Mouse (Mus musculus): ENCODE results near the gene Thsd4. TPM values are rescaled to one million over a fixed set of nuclear protein-coding genes. Genes with fewer than 3 reads are reported as not detected.
A peak's percentile ranks its signal among the peaks of the same experiment; 100 is the strongest.

The Thsd4 gene
- polyA plus RNA-seq, 1 experiment from 2014 or later: 8.2 TPM

- H3K27ac ChIP-seq (ENCODE audit: low read length): no peak overlapping the region
- H3K9me3 ChIP-seq (replicated peaks; ENCODE audit: control insufficient read depth, low read length): peaks cover 2% of the 10 kb centered on the region; the same call in 1 of the 2 replicates
- H3K4me1 ChIP-seq (ENCODE audit: control insufficient read depth, insufficient read depth, low read length): no peaks in the 10 kb centered on the region
- no peak for ATAC-seq (replicated peaks; ENCODE audit: extremely low read depth, insufficient read depth, low FRiP score)
- H3K9ac ChIP-seq (ENCODE audit: low read length): no peak overlapping the region
- WGBS: 78% methylated on average over 3 of the region's 3 CpGs
- no peaks in the 10 kb centered on the region for H3K27me3 ChIP-seq (ENCODE audit: control insufficient read depth, insufficient read depth, low read length)
- H3K4me3 ChIP-seq (ENCODE audit: low read length): no peak overlapping the region
- no peaks in the 10 kb centered on the region for H3K36me3 ChIP-seq (ENCODE audit: control insufficient read depth, insufficient read depth)
- H3K4me2 ChIP-seq (ENCODE audit: low read depth, low read length): no peak overlapping the region
Measured at GRCm38 (mm10) chr9:60001444-60001843, 520.4 kb downstream of the Thsd4 start.

DNA sequence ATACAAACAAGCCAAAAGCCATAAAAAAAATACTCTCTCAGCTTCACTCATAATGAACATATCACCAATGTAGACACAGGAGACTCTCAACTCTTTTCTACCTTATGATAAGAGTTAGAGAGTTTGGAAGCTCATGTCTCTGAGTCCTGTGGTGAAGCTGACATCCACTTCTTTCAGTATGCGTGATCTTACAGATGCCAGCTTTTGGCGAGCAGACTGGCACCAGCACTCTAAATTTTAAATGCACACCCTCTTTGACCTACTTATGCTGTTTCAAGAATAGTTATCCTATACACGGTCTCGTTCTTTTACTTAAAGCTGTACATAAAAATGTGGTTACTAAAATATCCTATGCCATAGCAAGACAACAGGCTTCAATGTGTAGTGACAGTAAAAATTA, 524.1 kb downstream of the Thsd4 start:
- no peak overlapping the region for H3K4me3 ChIP-seq (ENCODE audit: low read length)
- no peaks in the 10 kb centered on the region for H3K9me3 ChIP-seq (replicated peaks; ENCODE audit: control insufficient read depth, low read length)
- no peak overlapping the region for H3K9ac ChIP-seq (ENCODE audit: low read length)
- no peaks in the 10 kb centered on the region for H3K27me3 ChIP-seq (ENCODE audit: control insufficient read depth, insufficient read depth, low read length)
- H3K4me1 ChIP-seq (ENCODE audit: control insufficient read depth, insufficient read depth, low read length): no peaks in the 10 kb centered on the region
- H3K27ac ChIP-seq (ENCODE audit: low read length): no peak overlapping the region
- WGBS: 76% methylated on average over 4 of the region's 4 CpGs
- no peaks in the 10 kb centered on the region for H3K36me3 ChIP-seq (ENCODE audit: control insufficient read depth, insufficient read depth)
- H3K4me2 ChIP-seq (ENCODE audit: low read depth, low read length): no peak overlapping the region
- ATAC-seq (replicated peaks; ENCODE audit: extremely low read depth, insufficient read depth, low FRiP score): no peak

GRCm38 (mm10) chr9:59991407-59991806, 530.4 kb downstream of the Thsd4 start:
- WGBS: 74% methylated on average over 5 of the region's 5 CpGs
- ATAC-seq (replicated peaks; ENCODE audit: extremely low read depth, insufficient read depth, low FRiP score): no peak
- H3K36me3 ChIP-seq (ENCODE audit: control insufficient read depth, insufficient read depth): no peaks in the 10 kb centered on the region

DNA sequence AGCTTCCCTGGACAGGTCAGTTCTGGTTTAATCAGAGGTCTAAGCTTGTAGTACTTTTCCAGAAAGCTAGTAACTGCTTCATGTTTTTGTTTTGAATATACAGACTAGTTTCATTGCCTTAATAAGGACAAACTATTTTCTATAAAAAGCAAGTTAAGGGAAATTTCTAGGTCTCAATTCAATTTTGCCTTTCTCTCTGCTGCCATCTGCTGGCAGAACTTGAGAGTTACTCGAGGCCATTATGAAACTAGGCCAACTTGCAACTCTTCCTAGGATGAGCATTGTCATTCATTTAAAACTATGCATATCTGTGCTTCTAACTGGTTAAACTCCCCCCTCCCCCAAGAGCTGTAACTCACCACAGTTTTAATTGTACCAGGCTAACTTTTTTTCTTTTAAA, 532.0 kb downstream of the Thsd4 start:
- H3K9ac ChIP-seq (ENCODE audit: low read length): no peak overlapping the region
- no peaks in the 10 kb centered on the region for H3K27me3 ChIP-seq (ENCODE audit: control insufficient read depth, insufficient read depth, low read length)
- H3K27ac ChIP-seq (ENCODE audit: low read length): no peak overlapping the region
- no peaks in the 10 kb centered on the region for H3K4me1 ChIP-seq (ENCODE audit: control insufficient read depth, insufficient read depth, low read length)
- H3K9me3 ChIP-seq (replicated peaks; ENCODE audit: control insufficient read depth, low read length): no peaks in the 10 kb centered on the region
- H3K4me3 ChIP-seq (ENCODE audit: low read length): no peak overlapping the region
- WGBS: 3% methylated on average over 1 of the region's 1 CpGs
- no peak overlapping the region for H3K4me2 ChIP-seq (ENCODE audit: low read depth, low read length)
- ATAC-seq (replicated peaks; ENCODE audit: extremely low read depth, insufficient read depth, low FRiP score): no peak
- no peaks in the 10 kb centered on the region for H3K36me3 ChIP-seq (ENCODE audit: control insufficient read depth, insufficient read depth)

More at GRCm38 (mm10) chr9:59991407-59991806, 530.4 kb downstream of the Thsd4 start:
- H3K4me1 ChIP-seq (ENCODE audit: control insufficient read depth, insufficient read depth, low read length): no peaks in the 10 kb centered on the region
- H3K4me3 ChIP-seq (ENCODE audit: low read length): no peak overlapping the region
- no peak overlapping the region for H3K27ac ChIP-seq (ENCODE audit: low read length)
- no peaks in the 10 kb centered on the region for H3K27me3 ChIP-seq (ENCODE audit: control insufficient read depth, insufficient read depth, low read length)
- no peak overlapping the region for H3K9ac ChIP-seq (ENCODE audit: low read length)
- no peaks in the 10 kb centered on the region for H3K9me3 ChIP-seq (replicated peaks; ENCODE audit: control insufficient read depth, low read length)
- H3K4me2 ChIP-seq (ENCODE audit: low read depth, low read length): no peak overlapping the region

GRCm38 (mm10) chr9:59985900-59986572, 535.8 kb downstream of the Thsd4 start:
- Histone ChIP-seq H3K36me3 (ENCODE audit: control insufficient read depth, insufficient read depth) (no peaks in the 10 kb centered on the region), H3K4me3 (ENCODE audit: low read length) (no peak overlapping the region), H3K9me3 (replicated peaks; ENCODE audit: control insufficient read depth, low read length) (no peaks in the 10 kb centered on the region), H3K9ac (ENCODE audit: low read length) (no peak overlapping the region), H3K27me3 (ENCODE audit: control insufficient read depth, insufficient read depth, low read length) (no peaks in the 10 kb centered on the region), H3K4me2 (ENCODE audit: low read depth, low read length) (no peak overlapping the region), H3K27ac (ENCODE audit: low read length) (no peak overlapping the region), H3K4me1 (ENCODE audit: control insufficient read depth, insufficient read depth, low read length) (no peaks in the 10 kb centered on the region)
- 75% methylated on average over 3 of the region's 3 CpGs for whole genome bisulfite sequencing
- ATAC-seq (replicated peaks; ENCODE audit: extremely low read depth, insufficient read depth, low FRiP score): no peak

DNA sequence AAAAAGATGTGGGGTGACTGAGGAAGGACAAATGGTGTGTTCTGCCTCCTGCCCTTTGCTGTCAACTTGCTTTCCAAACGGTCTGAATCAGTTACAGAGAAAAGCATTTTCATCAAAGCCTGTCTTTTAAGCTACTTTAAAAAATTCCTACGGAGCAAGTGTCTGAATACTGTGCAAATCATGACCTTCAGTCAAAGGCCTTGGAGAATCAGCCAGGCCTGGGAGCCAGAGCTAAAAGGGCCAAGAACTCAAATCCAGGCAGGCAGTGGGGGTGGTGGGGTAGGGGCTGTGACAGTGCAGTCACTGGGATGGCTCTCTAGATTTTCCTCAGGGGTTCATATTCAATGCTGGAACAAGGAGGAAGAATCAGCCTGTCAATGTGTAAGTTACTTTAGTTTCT, 540.7 kb downstream of the Thsd4 start:
- Histone ChIP-seq H3K4me1 (ENCODE audit: control insufficient read depth, insufficient read depth, low read length) (no peaks in the 10 kb centered on the region; the same call in 1 of the 2 replicates), H3K9me3 (replicated peaks; ENCODE audit: control insufficient read depth, low read length) (no peaks in the 10 kb centered on the region), H3K9ac (ENCODE audit: low read length) (no peak overlapping the region), H3K27me3 (ENCODE audit: control insufficient read depth, insufficient read depth, low read length) (no peaks in the 10 kb centered on the region), H3K36me3 (ENCODE audit: control insufficient read depth, insufficient read depth) (no peaks in the 10 kb centered on the region), H3K4me3 (ENCODE audit: low read length) (no peak overlapping the region), H3K27ac (ENCODE audit: low read length) (no peak overlapping the region), H3K4me2 (ENCODE audit: low read depth, low read length) (no peak overlapping the region)
- WGBS: 71% methylated on average over 2 of the region's 2 CpGs
- no peak for ATAC-seq (replicated peaks; ENCODE audit: extremely low read depth, insufficient read depth, low FRiP score)

DNA sequence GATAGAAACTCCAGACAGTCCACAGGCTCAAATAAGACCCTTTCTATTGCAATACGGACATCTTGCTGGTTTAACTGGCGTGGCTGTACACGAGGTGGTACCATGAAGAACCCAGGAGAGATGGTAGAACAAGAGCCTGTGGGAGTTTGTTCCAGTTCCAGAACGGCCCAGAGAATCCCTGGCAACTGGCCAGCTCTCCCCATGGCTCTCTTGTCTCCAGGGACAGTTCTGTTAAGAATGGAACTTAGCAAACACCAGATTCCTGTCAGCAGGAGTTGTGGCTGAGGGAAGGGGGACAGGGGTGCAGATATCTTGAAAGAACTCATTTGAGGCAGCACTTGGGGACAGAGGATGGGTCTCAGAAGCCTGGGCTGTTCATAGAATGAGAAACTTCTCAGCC, 550.6 kb downstream of the Thsd4 start:
- Histone ChIP-seq H3K27me3 (ENCODE audit: control insufficient read depth, insufficient read depth, low read length) (no peaks in the 10 kb centered on the region), H3K27ac (ENCODE audit: low read length) (no peak overlapping the region), H3K9ac (ENCODE audit: low read length) (no peak overlapping the region), H3K4me2 (ENCODE audit: low read depth, low read length) (no peak overlapping the region), H3K4me1 (ENCODE audit: control insufficient read depth, insufficient read depth, low read length) (peaks cover 6% of the 10 kb centered on the region; the same call in 1 of the 2 replicates), H3K4me3 (ENCODE audit: low read length) (no peak overlapping the region), H3K36me3 (ENCODE audit: control insufficient read depth, insufficient read depth) (no peaks in the 10 kb centered on the region), H3K9me3 (replicated peaks; ENCODE audit: control insufficient read depth, low read length) (no peaks in the 10 kb centered on the region)
- 67% methylated on average over 4 of the region's 4 CpGs for WGBS
- ATAC-seq (replicated peaks; ENCODE audit: extremely low read depth, insufficient read depth, low FRiP score): no peak

- H3K27me3 ChIP-seq (ENCODE audit: control insufficient read depth, insufficient read depth, low read length): no peaks in the 10 kb centered on the region
- no peaks in the 10 kb centered on the region for H3K36me3 ChIP-seq (ENCODE audit: control insufficient read depth, insufficient read depth)
- H3K27ac ChIP-seq (ENCODE audit: low read length): no peak overlapping the region
- ATAC-seq (replicated peaks; ENCODE audit: extremely low read depth, insufficient read depth, low FRiP score): peak; percentile 76; the same call in 1 of the 2 replicates
- no peak overlapping the region for H3K4me2 ChIP-seq (ENCODE audit: low read depth, low read length)
- no peak overlapping the region for H3K9ac ChIP-seq (ENCODE audit: low read length)
- no peaks in the 10 kb centered on the region for H3K9me3 ChIP-seq (replicated peaks; ENCODE audit: control insufficient read depth, low read length)
- 23% methylated on average over 6 of the region's 6 CpGs for WGBS
- no peak overlapping the region for H3K4me3 ChIP-seq (ENCODE audit: low read length)
- peaks cover 14% of the 10 kb centered on the region for H3K4me1 ChIP-seq (ENCODE audit: control insufficient read depth, insufficient read depth, low read length)
Measured at GRCm38 (mm10) chr9:59969383-59969782, 552.5 kb downstream of the Thsd4 start.

- no peaks in the 10 kb centered on the region for H3K36me3 ChIP-seq (ENCODE audit: control insufficient read depth, insufficient read depth)
- H3K9ac ChIP-seq (ENCODE audit: low read length): no peak overlapping the region
- H3K9me3 ChIP-seq (replicated peaks; ENCODE audit: control insufficient read depth, low read length): no peaks in the 10 kb centered on the region
- H3K4me1 ChIP-seq (ENCODE audit: control insufficient read depth, insufficient read depth, low read length): peaks cover 10% of the 10 kb centered on the region
- no peak overlapping the region for H3K4me3 ChIP-seq (ENCODE audit: low read length)
- ATAC-seq (replicated peaks; ENCODE audit: extremely low read depth, insufficient read depth, low FRiP score): no peak
- 48% methylated on average over 10 of the region's 10 CpGs for WGBS
- no peaks in the 10 kb centered on the region for H3K27me3 ChIP-seq (ENCODE audit: control insufficient read depth, insufficient read depth, low read length)
- no peak overlapping the region for H3K4me2 ChIP-seq (ENCODE audit: low read depth, low read length)
- H3K27ac ChIP-seq (ENCODE audit: low read length): no peak overlapping the region
Measured at GRCm38 (mm10) chr9:59965046-59965445, 556.8 kb downstream of the Thsd4 start.

Data from heart, embryonic 16.5 days (tissue).